Mouse (Mus musculus) central nervous system, embryonic 11.5 days (tissue): Measurements from ENCODE around the gene Wdr54. TPM values are rescaled to one million over a fixed set of nuclear protein-coding genes. Genes with fewer than 3 reads are reported as not detected.

Source experiments
- polyA plus RNA-seq: library from polyadenylated mRNA; depleted of rRNA; stranded (reverse); fragments of >200 nt; gene quantifications from 2 replicates; pipeline ENCODE4 v1.2.3, GENCODE M21; 2012; rRNA removed

Wdr54 gene
- 13.5 and 17.0 TPM in 2 replicates for polyA plus RNA-seq

GRCm38 (mm10) chr6:83156259-83156684, at the start of gene Wdr54, which contains the start of gene 1700003E16Rik:
TSS of gene Wdr54 (minus strand) at chr6:83156397.
TSS of gene 1700003E16Rik (plus strand) at chr6:83156404.

GRCm38 (mm10) chr6:83165607-83166242, 9.5 kb upstream of the Wdr54 start, which contains the start of gene Dctn1:
TSS of gene Dctn1 (plus strand) at chr6:83165920.

GRCm38 (mm10) chr6:83134951-83135513, 21.2 kb downstream of the Wdr54 start, which contains the start of gene Rtkn:
TSS of gene Rtkn (plus strand) at chr6:83135463.

GRCm38 (mm10) chr6:83125331-83125730, 30.9 kb downstream of the Wdr54 start, which contains the start of gene Ino80b:
TSS of gene Ino80b (minus strand) at chr6:83125431.

GRCm38 (mm10) chr6:83120930-83121862, 35.0 kb downstream of the Wdr54 start, which contains the start of gene Wbp1:
TSS of gene Wbp1 (minus strand) at chr6:83121559.

GRCm38 (mm10) chr6:83115011-83115671, 41.1 kb downstream of the Wdr54 start, which contains the start of gene Mogs:
TSS of gene Mogs (plus strand) at chr6:83115496.

GRCm38 (mm10) chr6:83108762-83109668, 47.2 kb downstream of the Wdr54 start, which contains the start of gene Mrpl53:
TSS of gene Mrpl53 (plus strand) at chr6:83109040.

GRCm38 (mm10) chr6:83101316-83101687, 54.9 kb downstream of the Wdr54 start, which contains the start of the genes Ccdc142 and Gm42688:
TSS of gene Ccdc142 (plus strand) at chr6:83101601.
TSS of gene Gm42688 (plus strand) at chr6:83101617.

Other genes starting within 250 kb of the Wdr54 start
- 4.6 and 5.0 TPM in 2 replicates for gene Sema4f, start 216.6 kb downstream of the Wdr54 start, polyA plus RNA-seq
- 0.31 and 1.7 TPM in 2 replicates for gene M1ap, start 209.5 kb downstream of the Wdr54 start, polyA plus RNA-seq
- 7.7 and 8.2 TPM in 2 replicates for gene Dok1, start 122.9 kb downstream of the Wdr54 start, polyA plus RNA-seq
- 10.1 and 15.8 TPM in 2 replicates for gene Loxl3, start 122.2 kb downstream of the Wdr54 start, polyA plus RNA-seq
- 209 and 289 TPM in 2 replicates for gene Aup1, start 101.9 kb downstream of the Wdr54 start, polyA plus RNA-seq
- 70.4 and 80.9 TPM in 2 replicates for gene Htra2, start 101.1 kb downstream of the Wdr54 start, polyA plus RNA-seq
- gene Dqx1, start 98.6 kb downstream of the Wdr54 start, polyA plus RNA-seq = 2.0 and 3.3 TPM in 2 replicates
- gene Tlx2, start 86.1 kb downstream of the Wdr54 start, polyA plus RNA-seq = 4.1 and 7.5 TPM in 2 replicates
- 42.4 and 49.1 TPM in 2 replicates for gene Pcgf1, start 78.5 kb downstream of the Wdr54 start, polyA plus RNA-seq
- gene Lbx2, start 70.0 kb downstream of the Wdr54 start, polyA plus RNA-seq = 0.59 and 1.2 TPM in 2 replicates
- gene Ccdc142, start 54.8 kb downstream of the Wdr54 start, polyA plus RNA-seq = 4.1 and 5.1 TPM in 2 replicates
- gene Gm42688, start 54.8 kb downstream of the Wdr54 start, polyA plus RNA-seq = 4.2 and 4.9 TPM in 2 replicates
- gene Mrpl53, start 47.4 kb downstream of the Wdr54 start, polyA plus RNA-seq = 111 and 115 TPM in 2 replicates
- gene Mogs, start 40.9 kb downstream of the Wdr54 start, polyA plus RNA-seq = 47.3 and 47.7 TPM in 2 replicates
- 201 and 275 TPM in 2 replicates for gene Wbp1, start 34.8 kb downstream of the Wdr54 start, polyA plus RNA-seq
- 37.2 and 53.1 TPM in 2 replicates for gene Ino80b, start 31.0 kb downstream of the Wdr54 start, polyA plus RNA-seq
- 72.3 and 77.8 TPM in 2 replicates for gene Rtkn, start 20.9 kb downstream of the Wdr54 start, polyA plus RNA-seq
- gene 1700003E16Rik, start within 50 bp of the Wdr54 start, polyA plus RNA-seq = 0.57 and 0.73 TPM in 2 replicates
- gene Dctn1, start 9.5 kb upstream of the Wdr54 start, polyA plus RNA-seq = 142 and 229 TPM in 2 replicates
- gene Slc4a5, start 63.4 kb upstream of the Wdr54 start, polyA plus RNA-seq = 1.4 and 1.6 TPM in 2 replicates
- 29.9 and 33.6 TPM in 2 replicates for gene Mthfd2, start 169.5 kb upstream of the Wdr54 start, polyA plus RNA-seq
- gene Mob1a, start 169.6 kb upstream of the Wdr54 start, polyA plus RNA-seq = 35.4 and 54.1 TPM in 2 replicates
- gene Bola3, start 192.8 kb upstream of the Wdr54 start, polyA plus RNA-seq = 48.7 and 77.4 TPM in 2 replicates